In genomic region chr2:32591249-32591648, GRCm38 (mm10) we compare ENCODE assay signal across 34 mouse cellular contexts. TPM values are rescaled to one million over a fixed set of nuclear protein-coding genes. Genes with fewer than 3 reads are reported as not detected.
DNase-seq lines count a peak whose midpoint lies in the region; TF ChIP-seq lines count a peak whose summit lies in the region.
"Had no signal": no experiment of that assay in that cellular context is flagged by ENCODE, and none has a peak within 500 bp of the region (broad histone marks: within the 10 kb centered on the region; RNA-seq: fewer than 3 reads in every experiment).

No protein-coding gene starts in this region.

- TF ChIP-seq CTCF in lung, adult 2 months (IDR thresholded peaks at IDR 0.05; ENCODE audit: insufficient read depth, low read length): no peak
- no peak for TF ChIP-seq CTCF in left cerebral cortex, adult 2 months (IDR thresholded peaks at IDR 0.05)

- no peak overlapping the region for H3K27ac ChIP-seq in left cerebral cortex, adult 2 months
- H3K27ac ChIP-seq: embryonic facial prominence, embryonic 10.5 days; embryonic facial prominence, embryonic 13.5 days; forebrain, embryonic 12.5 days; forebrain, embryonic 15.5 days; heart, embryonic 15.5 days; hindbrain, embryonic 10.5 days; hindbrain, embryonic 14.5 days; hindbrain, postnatal 0 days had no signal

- no peak for TF ChIP-seq POLR2A in lung, adult 2 months (IDR thresholded peaks at IDR 0.05; ENCODE audit: borderline replicate concordance, extremely low read depth, low read depth, low read length)

- peaks cover 13% of the 10 kb centered on the region for H3K4me1 ChIP-seq in lung, adult 2 months (ENCODE audit: control insufficient read depth, insufficient read depth, low read length)

- peak; percentile 72 for DNase-seq in cerebellum, adult 11-12 months
- no peak for DNase-seq in cerebellum, adult 11 months
- DNase-seq in cerebellum, adult 9-11 months: peak; percentile 72
- no peak for DNase-seq in cerebellum, postnatal 4 days (ENCODE audit: low spot score in 2 of 2)
- DNase-seq in lung, postnatal 25 days (ENCODE audit: low spot score): peak; percentile 46
- no peak for DNase-seq in lung, adult 2 months
- DNase-seq in brain, adult 2 months (ENCODE audit: low read depth, low spot score): peak; percentile 51
- no peak for DNase-seq in left cerebral cortex, adult 2 months (ENCODE audit: extremely low spot score in 1 of 2, low spot score in 2 of 2)
- DNase-seq: adrenal gland, adult 2 months; adrenal gland, postnatal 14 days; B cell, adult 2 months; embryo, embryonic 11 days; gastrocnemius, postnatal 25 days; heart, adult 18-20 months; heart, postnatal 10 days; heart, postnatal 36 days; kidney, adult 18-20 months had no signal

- WGBS in lung, adult 2 months: 55% methylated on average over 6 of the region's 6 CpGs

- intact Hi-C loops in left cerebral cortex, adult 2 months (cut with DNase I): no loop called here

- no peak overlapping the region for H3K4me3 ChIP-seq in lung, adult 2 months (replicated peaks; ENCODE audit: extremely low read depth, low read depth, low read length)
- no peak overlapping the region for H3K4me3 ChIP-seq in left cerebral cortex, adult 2 months
- H3K4me3 ChIP-seq: embryonic facial prominence, embryonic 10.5 days; embryonic facial prominence, embryonic 13.5 days; erythroblast, embryonic 14.5 days; forebrain, embryonic 12.5 days; forebrain, embryonic 15.5 days; heart, embryonic 12.5 days; heart, embryonic 15.5 days; hindbrain, embryonic 10.5 days had no signal

RNA-seq across cellular contexts. Expression of gene St6galnac4, which starts 4.4 kb away (rescaled TPM):
- polyA plus RNA-seq in lung, adult 2 months (2012; rRNA removed): 39.5 and 40.4 TPM in 2 replicates
- total RNA-seq in left cerebral cortex, adult 2 months (2021): 10 to 100 TPM; 37.2 to 38.0 TPM

RNA-seq across cellular contexts. Expression of gene St6galnac6, which starts 8.3 kb away (rescaled TPM):
- 59.0 and 59.8 TPM in 2 replicates for polyA plus RNA-seq in lung, adult 2 months (2012; rRNA removed)
- 100 to 1,000 TPM; 122 to 133 TPM for total RNA-seq in left cerebral cortex, adult 2 months (2021)

RNA-seq across cellular contexts. Expression of gene 9430097D07Rik, which starts 15.8 kb away (rescaled TPM):
- not detected in 2 replicates for polyA plus RNA-seq in lung, adult 2 months (2012; rRNA removed)
- total RNA-seq in left cerebral cortex, adult 2 months (2021): 1 to 10 TPM in 1 of 2 experiments, under 1 TPM in 1; 0.75 to 1.1 TPM
- total RNA-seq: adrenal gland, adult 2 months; adrenal gland, postnatal 14 days; adrenal gland, postnatal 4 days; CH12.LX; gastrocnemius, adult 8-10 months; gastrocnemius, postnatal 25 days; heart, adult 18-20 months; heart, postnatal 10 days; heart, postnatal 36 days had no signal
- polyA plus RNA-seq: adrenal gland, adult 2 months; embryonic facial prominence, embryonic 13.5 days; erythroblast, embryonic 14.5 days; G1E; gonadal fat pad, adult 2 months; intestine, embryonic 16.5 days had no signal

RNA-seq across cellular contexts. Expression of gene Pip5kl1, which starts 16.7 kb away (rescaled TPM):
- 0.12 and 0.55 TPM in 2 replicates for polyA plus RNA-seq in lung, adult 2 months (2012; rRNA removed)
- 10 to 100 TPM; 10.1 to 14.1 TPM for total RNA-seq in left cerebral cortex, adult 2 months (2021)
- total RNA-seq: adrenal gland, postnatal 14 days; gastrocnemius, adult 8-10 months; gastrocnemius, postnatal 25 days; heart, adult 18-20 months; heart, postnatal 10 days had no signal
- polyA plus RNA-seq: erythroblast, embryonic 14.5 days; heart, embryonic 15.5 days; inflammation-experienced regulatory T-cells, adult 6 months had no signal

RNA-seq across cellular contexts. Expression of gene Dpm2, which starts 20.6 kb away (rescaled TPM):
- polyA plus RNA-seq in lung, adult 2 months (2012; rRNA removed): 116 and 118 TPM in 2 replicates
- 10 to 100 TPM; 79.4 to 82.6 TPM for total RNA-seq in left cerebral cortex, adult 2 months (2021)

Comparison
In these comparisons a context has a peak if more than half of its experiments do, and no peak if none do; other contexts are left out.
1. DNase-seq: peak in cerebellum, adult 11-12 months (single experiment), cerebellum, adult 9-11 months (single experiment), lung, postnatal 25 days (single experiment) and brain, adult 2 months (single experiment); none in cerebellum, adult 11 months (single experiment), cerebellum, postnatal 4 days (0 of 2), lung, adult 2 months (single experiment) and left cerebral cortex, adult 2 months (0 of 2).